Mouse (Mus musculus) CH12.LX (cell line): ENCODE data around the gene Rab3ip. TPM values are rescaled to one million over a fixed set of nuclear protein-coding genes. Genes with fewer than 3 reads are reported as not detected.
A peak's percentile ranks its signal among the peaks of the same experiment; 100 is the strongest.

Experiments used
- DNase-seq: peaks from one replicate; pipeline ENCODE4 v3.0.0-alpha.2; 2013; ENCODE audit errors: extremely low read depth
- H3K27ac ChIP-seq: 2 replicates; pipeline ENCODE4 v1.5.1; 2012; ENCODE audit warnings: low read depth, mild to moderate bottlenecking, control low read depth, moderate library complexity; ENCODE audit not compliant: insufficient read depth
- H3K27me3 ChIP-seq: replicated peaks from 2 replicates; pipeline ENCODE3; 2012; ENCODE audit warnings: inconsistent platforms
- H3K36me3 ChIP-seq, 2 experiments: replicated peaks in 1 of 2; 2 replicates each; pipeline versions ENCODE3 to v1.6.1; 2012; ENCODE audit warnings: inconsistent platforms in 1 of 2, low read length in 1 of 2, mild to moderate bottlenecking in 1 of 2, mixed read lengths in 1 of 2, moderate library complexity in 1 of 2; ENCODE audit not compliant: control insufficient read depth in 1 of 2, insufficient read depth in 1 of 2
- H3K4me1 ChIP-seq, 2 experiments: 2 replicates each; pipeline ENCODE4 v1.6.1; 2012; ENCODE audit warnings: inconsistent platforms in 1 of 2, moderate library complexity in 1 of 2; ENCODE audit not compliant: insufficient read depth in 2 of 2, control insufficient read depth in 1 of 2
- H3K4me2 ChIP-seq: 2 replicates; pipeline ENCODE4 v1.6.1; 2012; ENCODE audit warnings: low read depth, mild to moderate bottlenecking, control low read depth; ENCODE audit not compliant: poor library complexity, insufficient read depth, severe bottlenecking
- H3K4me3 ChIP-seq, 3 experiments: fragments of 150-350 bp in 1 of 3; sonication (generic) in 1 of 3; replicated peaks in 1 of 3; 2 replicates each; pipeline versions ENCODE3 to v1.5.1; 2011 to 2012; ENCODE audit warnings: low read depth in 2 of 3, low read length in 2 of 3, mild to moderate bottlenecking in 2 of 3, moderate library complexity in 2 of 3, control low read depth in 1 of 3, improper control_type of control experiment in 1 of 3, inconsistent platforms in 1 of 3, mixed read lengths in 1 of 3; ENCODE audit not compliant: poor library complexity in 1 of 3
- H3K79me2 ChIP-seq: replicated peaks from 2 replicates; pipeline ENCODE4 v1.6.1; 2012; ENCODE audit warnings: mild to moderate bottlenecking, moderate library complexity; ENCODE audit not compliant: control insufficient read depth, poor library complexity, insufficient read depth, severe bottlenecking; ENCODE audit errors: extremely low read depth
- H3K9ac ChIP-seq: 2 replicates; pipeline ENCODE4 v1.6.1; 2012; ENCODE audit warnings: low read depth, mild to moderate bottlenecking, control low read depth, moderate library complexity; ENCODE audit not compliant: insufficient read depth
- H3K9me3 ChIP-seq: replicated peaks from 2 replicates; pipeline ENCODE3; 2012; ENCODE audit warnings: low read length, inconsistent platforms, mixed read lengths
- CTCF ChIP-seq, 2 experiments: IDR thresholded peaks in 1 of 2; conservative IDR thresholded peaks in 1 of 2; 2 replicates each; pipeline ENCODE4 v1.5.1; 2011 to 2012; ENCODE audit warnings: low read depth in 2 of 2, low read length in 2 of 2, improper control_type of control experiment in 1 of 2, inconsistent platforms in 1 of 2, mild to moderate bottlenecking in 1 of 2, moderate library complexity in 1 of 2
- E2F4 ChIP-seq: IDR thresholded peaks from 2 replicates; pipeline ENCODE4 v1.6.1; 2011; ENCODE audit warnings: low read depth, low read length, improper control_type of control experiment; ENCODE audit not compliant: insufficient replicate concordance
- GABPA ChIP-seq: IDR thresholded peaks from 2 replicates; pipeline ENCODE4 v1.6.1; 2012; ENCODE audit warnings: low read depth, low read length, improper control_type of control experiment, inconsistent platforms; ENCODE audit not compliant: insufficient replicate concordance
- MYC ChIP-seq: IDR thresholded peaks from 2 replicates; pipeline ENCODE4 v1.6.1; 2011; ENCODE audit warnings: low read depth, mild to moderate bottlenecking, improper control_type of control experiment, low read length
- NELFE ChIP-seq: IDR thresholded peaks from 2 replicates; pipeline ENCODE4 v1.6.1; 2011; ENCODE audit warnings: low read depth, low read length, improper control_type of control experiment
- PAX5 ChIP-seq: IDR thresholded peaks from 2 replicates; pipeline ENCODE4 v1.6.1; 2012; ENCODE audit warnings: low read length, inconsistent platforms, mixed read lengths
- RAD21 ChIP-seq: IDR thresholded peaks from 2 replicates; pipeline ENCODE4 v1.6.1; 2011; ENCODE audit warnings: low read depth, mild to moderate bottlenecking, low read length, improper control_type of control experiment, moderate library complexity
- SMC3 ChIP-seq: IDR thresholded peaks from 2 replicates; pipeline ENCODE4 v1.6.1; 2011; ENCODE audit warnings: low read depth, low read length, improper control_type of control experiment
- TCF12 ChIP-seq: IDR thresholded peaks from 2 replicates; pipeline ENCODE4 v1.6.1; 2014; ENCODE audit warnings: low read depth, mild to moderate bottlenecking, inconsistent platforms, low read length, improper control_type of control experiment
- USF2 ChIP-seq: conservative IDR thresholded peaks from 2 replicates; pipeline ENCODE4 v1.6.1; 2011; ENCODE audit warnings: low read depth, low read length, improper control_type of control experiment
- ZC3H11A ChIP-seq: IDR thresholded peaks from 2 replicates; pipeline ENCODE4 v1.6.1; 2012; ENCODE audit warnings: low read depth, mild to moderate bottlenecking, inconsistent platforms, low read length, improper control_type of control experiment
- dilution Hi-C: fragments of 300-500 bp; cut with MboI; formaldehyde crosslinking; loops from 2 replicates; pipeline ENCODE4 v1.14.3; 2020; ENCODE audit warnings: low sequenced_read_pairs; ENCODE audit not compliant: extremely low pct_unique_long_range_greater_than_20kb, extremely low pct_ligation_motif_present
- in situ Hi-C: fragments of 300-500 bp; cut with MboI; formaldehyde crosslinking; loops from 3 replicates; pipeline ENCODE4 v1.14.3; 2019; ENCODE audit warnings: low sequenced_read_pairs, low pct_ligation_motif_present, low pct_unique_long_range_greater_than_20kb, mixed read lengths
- polyA plus RNA-seq: library from polyadenylated mRNA; unstranded; fragments of >175 nt; gene quantifications from 2 replicates; pipeline ENCODE4 v1.2.1, GENCODE M21; 2012; ENCODE audit warnings: low read depth; ENCODE audit not compliant: insufficient read length
- total RNA-seq, 2 experiments: library from RNA; depleted of rRNA; stranded (reverse); fragments of 300-350 nt in 1 of 2; fragments of >200 nt in 1 of 2; gene quantifications; 2 replicates each; pipeline ENCODE4 v1.2.3; 2012 to 2014

The Rab3ip gene
- total and polyA plus RNA-seq, 3 experiments = 9.3 to 18.3 (median 10.3) TPM

DNA sequence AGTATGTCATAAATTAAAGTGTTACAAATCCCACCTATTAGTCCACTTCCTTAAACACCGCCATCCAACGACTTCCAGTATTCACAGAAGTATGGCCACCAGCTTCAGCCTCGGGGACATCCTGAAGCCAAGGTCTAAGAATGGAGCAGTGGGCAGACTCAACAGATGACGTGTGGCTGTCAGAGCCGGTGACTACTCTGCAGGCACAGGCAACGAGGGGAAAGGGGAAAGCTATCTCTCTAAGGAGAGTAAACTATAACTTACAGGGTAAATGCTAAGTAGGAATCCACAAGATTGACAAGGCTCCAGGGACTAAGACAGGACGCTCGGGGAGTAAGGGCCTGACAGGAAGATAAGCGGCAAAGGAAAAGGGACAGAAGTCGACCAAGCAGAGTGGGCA lies 5.6 kb downstream of the Rab3ip start:
- H3K9ac ChIP-seq = no peak overlapping the region
- no peaks in the 10 kb centered on the region; the same call in 1 of the 2 replicates for H3K79me2 ChIP-seq
- no peak overlapping the region for H3K4me2 ChIP-seq
- TF ChIP-seq USF2 (no peak), ZC3H11A (no peak), E2F4 (no peak)
- H3K4me3 ChIP-seq = no peak overlapping the region
- H3K36me3 ChIP-seq = peaks cover 0 to 12% of the 10 kb centered on the region in 2 experiments
- no peak overlapping the region for H3K27ac ChIP-seq
- no peak for DNase-seq
- H3K4me1 ChIP-seq = peaks cover 0 to 8% of the 10 kb centered on the region in 2 experiments; a peak in 2 of 4 replicates
- H3K27me3 ChIP-seq = peaks cover 7% of the 10 kb centered on the region
- in situ Hi-C loops (loop anchor here (25.0 kb wide), 1 partner anchor 267 kb away; the partner anchor contains the start of gene Yeats4), dilution Hi-C loops (no loop called here)
- H3K9me3 ChIP-seq = peaks cover 10% of the 10 kb centered on the region

- Histone ChIP-seq H3K9me3 (peaks cover 10% of the 10 kb centered on the region), H3K4me3 (no peak overlapping the region), H3K27ac (no peak overlapping the region), H3K4me1 (peaks cover 0 to 3% of the 10 kb centered on the region in 2 experiments; a peak in 2 of 4 replicates), H3K79me2 (no peaks in the 10 kb centered on the region; the same call in 1 of the 2 replicates), H3K27me3 (peaks cover 2% of the 10 kb centered on the region), H3K4me2 (no peak overlapping the region), H3K36me3 (peaks cover under 1 to 14% of the 10 kb centered on the region in 2 experiments), H3K9ac (no peak overlapping the region)
- in situ Hi-C loops (loop anchor here (25.0 kb wide), 1 partner anchor 268 kb away; the partner anchor contains the start of gene Yeats4), dilution Hi-C loops (no loop called here)
- no peak for DNase-seq
- no peak for TF ChIP-seq PAX5
- TF ChIP-seq SMC3 = peak; percentile 29
- no peak for TF ChIP-seq E2F4
- TF ChIP-seq TCF12 = no peak
- TF ChIP-seq CTCF (conservative IDR thresholded peaks at IDR 0.05 in 1 of 2, IDR thresholded peaks at IDR 0.05 in 1 of 2; ENCODE audit: low read depth in 2 of 2, low read length in 2 of 2) = peak in 1 of 2 experiments; percentile 49; a peak in 2 of 4 replicates
- peak; percentile 21 for TF ChIP-seq RAD21
- TF ChIP-seq GABPA = no peak
- 0 out of 2 replicates have a peak, but pooled peaks have one; percentile 21 for TF ChIP-seq MYC
- TF ChIP-seq NELFE = no peak
These were observed 6.4 kb downstream of the Rab3ip start for GRCm38 (mm10) chr10:116944144-116944543.

- Histone ChIP-seq H3K4me1 (no peaks in the 10 kb centered on the region), H3K27me3 (no peaks in the 10 kb centered on the region), H3K9me3 (peaks cover 10% of the 10 kb centered on the region), H3K9ac (no peak overlapping the region), H3K36me3 (peaks cover 9 to 25% of the 10 kb centered on the region in 2 experiments), H3K27ac (no peak overlapping the region), H3K79me2 (no peaks in the 10 kb centered on the region; the same call in 1 of the 2 replicates), H3K4me3 (no peak overlapping the region), H3K4me2 (no peak overlapping the region)
- TF ChIP-seq TCF12 = no peak
- peak in 1 of 2 experiments; percentile 46; a peak in 3 of 4 replicates for TF ChIP-seq CTCF (conservative IDR thresholded peaks at IDR 0.05 in 1 of 2, IDR thresholded peaks at IDR 0.05 in 1 of 2; ENCODE audit: low read depth in 2 of 2, low read length in 2 of 2)
- in situ Hi-C loops = loop anchor here (25.0 kb wide), 1 partner anchor 269 kb away; the partner anchor contains the start of gene Yeats4
- dilution Hi-C loops = no loop called here
- DNase-seq = peak; percentile 21
These were observed 7.5 kb downstream of the Rab3ip start for GRCm38 (mm10) chr10:116943025-116943424.
